ENCODE assay signal across 14 mouse cellular contexts in genomic region chr5:115166815-115167194, GRCm38 (mm10). TPM values are rescaled to one million over a fixed set of nuclear protein-coding genes. Genes with fewer than 3 reads are reported as not detected.
DNase-seq lines count a peak whose midpoint lies in the region; ATAC-seq lines count a peak whose summit lies in the region.
"Had no signal": no experiment of that assay in that cellular context is flagged by ENCODE, and none has a peak within 500 bp of the region (broad histone marks: within the 10 kb centered on the region; RNA-seq: fewer than 3 reads in every experiment).

No protein-coding gene starts in this region.

- H3K4me2 ChIP-seq in heart, embryonic 11.5 days = no peak overlapping the region
- no peak overlapping the region for H3K4me2 ChIP-seq in kidney, embryonic 16.5 days (replicated peaks; ENCODE audit: low read depth, low read length)
- H3K4me2 ChIP-seq in intestine, embryonic 16.5 days (ENCODE audit: low read depth, low read length) = no peak overlapping the region
- no peak overlapping the region for H3K4me2 ChIP-seq in forebrain, embryonic 11.5 days (ENCODE audit: low read depth, low read length, severe bottlenecking)
- H3K4me2 ChIP-seq: embryonic facial prominence, embryonic 12.5 days; forebrain, embryonic 15.5 days; limb, embryonic 15.5 days had no signal

- H3K27ac ChIP-seq in heart, embryonic 11.5 days (ENCODE audit: low read depth, low read length) = peak overlapping the region; percentile 59; the same call in 1 of the 2 replicates
- H3K27ac ChIP-seq in kidney, embryonic 16.5 days (ENCODE audit: low read length) = peak overlapping the region; percentile 85
- H3K27ac ChIP-seq in intestine, embryonic 16.5 days (ENCODE audit: low read length) = peak overlapping the region; percentile 82
- H3K27ac ChIP-seq in forebrain, embryonic 11.5 days (ENCODE audit: low read depth, low read length) = no peak overlapping the region
- H3K27ac ChIP-seq in forebrain, embryonic 10.5 days = no peak overlapping the region
- H3K27ac ChIP-seq: embryonic facial prominence, embryonic 12.5 days; forebrain, embryonic 15.5 days; limb, embryonic 15.5 days had no signal

- no peaks in the 10 kb centered on the region for H3K27me3 ChIP-seq in heart, embryonic 11.5 days (ENCODE audit: control insufficient read depth, insufficient read depth, low read length)
- H3K27me3 ChIP-seq in kidney, embryonic 16.5 days (ENCODE audit: insufficient read depth, low read length) = no peaks in the 10 kb centered on the region
- no peaks in the 10 kb centered on the region for H3K27me3 ChIP-seq in intestine, embryonic 16.5 days (replicated peaks; ENCODE audit: control insufficient read depth, insufficient read depth, low read length)
- H3K27me3 ChIP-seq in forebrain, embryonic 11.5 days (ENCODE audit: control insufficient read depth, insufficient read depth, low read length) = no peaks in the 10 kb centered on the region
- H3K27me3 ChIP-seq in forebrain, embryonic 10.5 days (ENCODE audit: poor library complexity, severe bottlenecking) = no peaks in the 10 kb centered on the region; the same call in 1 of the 2 replicates
- H3K27me3 ChIP-seq: embryonic facial prominence, embryonic 12.5 days; forebrain, embryonic 15.5 days; limb, embryonic 15.5 days had no signal

- no peaks in the 10 kb centered on the region for H3K9me3 ChIP-seq in heart, embryonic 11.5 days (replicated peaks; ENCODE audit: control insufficient read depth, low read length)
- H3K9me3 ChIP-seq in kidney, embryonic 16.5 days (ENCODE audit: low read length) = no peaks in the 10 kb centered on the region
- H3K9me3 ChIP-seq in intestine, embryonic 16.5 days (ENCODE audit: control insufficient read depth, low read length) = no peaks in the 10 kb centered on the region
- H3K9me3 ChIP-seq in forebrain, embryonic 11.5 days (ENCODE audit: control insufficient read depth, low read length) = no peaks in the 10 kb centered on the region
- no peaks in the 10 kb centered on the region for H3K9me3 ChIP-seq in forebrain, embryonic 10.5 days
- H3K9me3 ChIP-seq: embryonic facial prominence, embryonic 12.5 days; forebrain, embryonic 15.5 days; limb, embryonic 15.5 days had no signal

- ATAC-seq in heart, embryonic 11.5 days (replicated peaks; ENCODE audit: insufficient number of reproducible peaks, low FRiP score, low TSS enrichment) = no peak
- ATAC-seq in kidney, embryonic 16.5 days (ENCODE audit: low FRiP score, low TSS enrichment) = no peak
- ATAC-seq in intestine, embryonic 16.5 days = no peak
- ATAC-seq in forebrain, embryonic 11.5 days (replicated peaks; ENCODE audit: low FRiP score) = no peak
- ATAC-seq: forebrain, embryonic 15.5 days had no signal

- H3K9ac ChIP-seq in heart, embryonic 11.5 days (ENCODE audit: low read depth, low read length) = no peak overlapping the region
- H3K9ac ChIP-seq in kidney, embryonic 16.5 days (replicated peaks; ENCODE audit: low read length) = peak overlapping the region; percentile 31; the same call in 1 of the 2 replicates
- no peak overlapping the region for H3K9ac ChIP-seq in intestine, embryonic 16.5 days (ENCODE audit: low read depth, low read length)
- H3K9ac ChIP-seq in forebrain, embryonic 11.5 days (ENCODE audit: low read length) = no peak overlapping the region
- H3K9ac ChIP-seq: embryonic facial prominence, embryonic 12.5 days; forebrain, embryonic 15.5 days; limb, embryonic 15.5 days had no signal

- no peaks in the 10 kb centered on the region for H3K36me3 ChIP-seq in heart, embryonic 11.5 days (ENCODE audit: control insufficient read depth, insufficient read depth, low read length)
- H3K36me3 ChIP-seq in kidney, embryonic 16.5 days (ENCODE audit: insufficient read depth, low read length) = no peaks in the 10 kb centered on the region
- no peaks in the 10 kb centered on the region for H3K36me3 ChIP-seq in intestine, embryonic 16.5 days (ENCODE audit: control insufficient read depth, insufficient read depth, low read length)
- no peaks in the 10 kb centered on the region for H3K36me3 ChIP-seq in forebrain, embryonic 11.5 days (ENCODE audit: control insufficient read depth, insufficient read depth, low read length)
- H3K36me3 ChIP-seq in forebrain, embryonic 10.5 days (replicated peaks) = no peaks in the 10 kb centered on the region
- H3K36me3 ChIP-seq: embryonic facial prominence, embryonic 12.5 days; forebrain, embryonic 15.5 days; limb, embryonic 15.5 days had no signal

- DNase-seq in heart, postnatal 4 days = no peak
- no peak for DNase-seq in kidney, postnatal 4 days
- DNase-seq in 416B (ENCODE audit: low read depth) = peak; percentile 36
- DNase-seq in forebrain, embryonic 11.5 days (ENCODE audit: low spot score) = no peak
- no peak for DNase-seq in forebrain, embryonic 10.5 days (ENCODE audit: extremely low spot score, low spot score)
- DNase-seq: layer of hippocampus, postnatal 36 days; right cerebral cortex, postnatal 4 days had no signal

- WGBS in heart, embryonic 11.5 days (ENCODE audit: insufficient replicate concordance) = 80% methylated on average over 7 of the region's 7 CpGs
- 69% methylated on average over 7 of the region's 7 CpGs for WGBS in kidney, embryonic 16.5 days
- WGBS in intestine, embryonic 16.5 days = 78% methylated on average over 7 of the region's 7 CpGs
- WGBS in forebrain, embryonic 11.5 days = 83% methylated on average over 7 of the region's 7 CpGs
- WGBS in forebrain, embryonic 10.5 days = 82% methylated on average over 7 of the region's 7 CpGs

- H3K4me1 ChIP-seq in heart, embryonic 11.5 days (ENCODE audit: control insufficient read depth, insufficient read depth, low read length) = peaks cover 8% of the 10 kb centered on the region; the same call in 1 of the 2 replicates
- H3K4me1 ChIP-seq in kidney, embryonic 16.5 days (ENCODE audit: insufficient read depth, low read length) = peaks cover 31% of the 10 kb centered on the region
- peaks cover 25% of the 10 kb centered on the region for H3K4me1 ChIP-seq in intestine, embryonic 16.5 days (ENCODE audit: control insufficient read depth, insufficient read depth, low read length)
- H3K4me1 ChIP-seq in forebrain, embryonic 11.5 days (replicated peaks; ENCODE audit: control insufficient read depth, insufficient read depth, low read length) = no peaks in the 10 kb centered on the region
- H3K4me1 ChIP-seq in forebrain, embryonic 10.5 days = peaks cover 28% of the 10 kb centered on the region
- H3K4me1 ChIP-seq: forebrain, embryonic 15.5 days had no signal

- H3K4me3 ChIP-seq in heart, embryonic 11.5 days (ENCODE audit: low read depth, low read length) = no peak overlapping the region
- no peak overlapping the region for H3K4me3 ChIP-seq in kidney, embryonic 16.5 days (ENCODE audit: low read length)
- H3K4me3 ChIP-seq in intestine, embryonic 16.5 days (ENCODE audit: low read length) = no peak overlapping the region
- H3K4me3 ChIP-seq in forebrain, embryonic 11.5 days (ENCODE audit: low read depth, low read length) = no peak overlapping the region
- no peak overlapping the region for H3K4me3 ChIP-seq in forebrain, embryonic 10.5 days
- H3K4me3 ChIP-seq: embryonic facial prominence, embryonic 12.5 days; forebrain, embryonic 15.5 days; limb, embryonic 15.5 days had no signal

RNA-seq across cellular contexts. Expression of gene Mlec, which starts 8.8 kb away (rescaled TPM):
- 68.9 and 77.8 TPM in 2 replicates for polyA plus RNA-seq in heart, embryonic 11.5 days (2014; fragmentation: Nextera tagmentation; extraction: Ambion mirVana)
- 100 to 1,000 TPM; 104 to 111 TPM for total RNA-seq in heart, postnatal 4 days (2021)
- 85.0 and 86.2 TPM in 2 replicates for polyA plus RNA-seq in kidney, embryonic 16.5 days (2015; fragmentation: Nextera tagmentation; extraction: Ambion mirVana)
- polyA plus RNA-seq in intestine, embryonic 16.5 days (2015; fragmentation: Nextera tagmentation; extraction: Ambion mirVana) = 68.5 and 82.4 TPM in 2 replicates
- 56.3 and 56.4 TPM in 2 replicates for polyA plus RNA-seq in forebrain, embryonic 11.5 days (2014; fragmentation: Nextera tagmentation; extraction: Ambion mirVana)
- polyA plus RNA-seq in forebrain, embryonic 10.5 days (2016; fragmentation: Nextera tagmentation; extraction: Ambion mirVana) = 64.2 and 67.3 TPM in 2 replicates

RNA-seq across cellular contexts. Expression of gene Cabp1, which starts 27.4 kb away (rescaled TPM):
- polyA plus RNA-seq in heart, embryonic 11.5 days (2014; fragmentation: Nextera tagmentation; extraction: Ambion mirVana) = 0.63 and 1.3 TPM in 2 replicates
- total RNA-seq in heart, postnatal 4 days (2021) = 1 to 10 TPM; 5.5 to 6.6 TPM
- polyA plus RNA-seq in kidney, embryonic 16.5 days (2015; fragmentation: Nextera tagmentation; extraction: Ambion mirVana) = 1.3 TPM in 2 replicates
- 0.80 and 1.2 TPM in 2 replicates for polyA plus RNA-seq in intestine, embryonic 16.5 days (2015; fragmentation: Nextera tagmentation; extraction: Ambion mirVana)
- 1.2 and 1.5 TPM in 2 replicates for polyA plus RNA-seq in forebrain, embryonic 11.5 days (2014; fragmentation: Nextera tagmentation; extraction: Ambion mirVana)
- 0.31 and 0.43 TPM in 2 replicates for polyA plus RNA-seq in forebrain, embryonic 10.5 days (2016; fragmentation: Nextera tagmentation; extraction: Ambion mirVana)
- total RNA-seq: megakaryocyte, adult 5-6 weeks had no signal

RNA-seq across cellular contexts. Expression of gene Unc119b, which starts 32.0 kb away (rescaled TPM):
- polyA plus RNA-seq in heart, embryonic 11.5 days (2014; fragmentation: Nextera tagmentation; extraction: Ambion mirVana) = 18.9 and 21.6 TPM in 2 replicates
- 10 to 100 TPM; 21.7 to 25.9 TPM for total RNA-seq in heart, postnatal 4 days (2021)
- 53.5 and 54.8 TPM in 2 replicates for polyA plus RNA-seq in kidney, embryonic 16.5 days (2015; fragmentation: Nextera tagmentation; extraction: Ambion mirVana)
- 22.1 and 23.2 TPM in 2 replicates for polyA plus RNA-seq in intestine, embryonic 16.5 days (2015; fragmentation: Nextera tagmentation; extraction: Ambion mirVana)
- polyA plus RNA-seq in forebrain, embryonic 11.5 days (2014; fragmentation: Nextera tagmentation; extraction: Ambion mirVana) = 81.2 and 83.3 TPM in 2 replicates
- polyA plus RNA-seq in forebrain, embryonic 10.5 days (2016; fragmentation: Nextera tagmentation; extraction: Ambion mirVana) = 75.4 and 77.6 TPM in 2 replicates

RNA-seq across cellular contexts. Expression of gene Acads, which starts 47.7 kb away (rescaled TPM):
- 45.5 and 75.6 TPM in 2 replicates for polyA plus RNA-seq in heart, embryonic 11.5 days (2014; fragmentation: Nextera tagmentation; extraction: Ambion mirVana)
- 100 to 1,000 TPM; 153 to 165 TPM for total RNA-seq in heart, postnatal 4 days (2021)
- polyA plus RNA-seq in kidney, embryonic 16.5 days (2015; fragmentation: Nextera tagmentation; extraction: Ambion mirVana) = 98.1 and 106 TPM in 2 replicates
- 150 and 162 TPM in 2 replicates for polyA plus RNA-seq in intestine, embryonic 16.5 days (2015; fragmentation: Nextera tagmentation; extraction: Ambion mirVana)
- 30.1 and 31.5 TPM in 2 replicates for polyA plus RNA-seq in forebrain, embryonic 11.5 days (2014; fragmentation: Nextera tagmentation; extraction: Ambion mirVana)
- polyA plus RNA-seq in forebrain, embryonic 10.5 days (2016; fragmentation: Nextera tagmentation; extraction: Ambion mirVana) = 59.9 and 66.9 TPM in 2 replicates

Comparison
In these comparisons a context has a peak if more than half of its experiments do, and no peak if none do; other contexts are left out.
1. H3K27ac ChIP-seq: peak in heart, embryonic 11.5 days (single experiment), kidney, embryonic 16.5 days (single experiment) and intestine, embryonic 16.5 days (single experiment); none in forebrain, embryonic 11.5 days (single experiment) and forebrain, embryonic 10.5 days (single experiment).